Mouse (Mus musculus) gastrocnemius, postnatal 36 days (tissue): ENCODE measurements around the gene Cep295nl. TPM values are rescaled to one million over a fixed set of nuclear protein-coding genes. Genes with fewer than 3 reads are reported as not detected.

Experiments used
- DNase-seq, 2 experiments: peaks; one replicate each; pipeline ENCODE4 v3.0.0; 2022
- intact Hi-C: fragments of 180-260 bp; cut with DNase I; formaldehyde crosslinking; loops from one replicate; pipeline ENCODE4 v1.15.1; 2025
- total RNA-seq, 2 experiments: library from RNA; stranded (reverse); gene quantifications; 2 replicates each; pipeline ENCODE4 v1.2.3; 2021

Cep295nl gene
- total RNA-seq, 2 experiments from 2014 or later: 1.2 to 1.3 TPM

- intact Hi-C loops: no loop called here
- no peak for DNase-seq
Observed at GRCm38 (mm10) chr11:118289037-118289511, 53.2 kb downstream of the Cep295nl start.

- intact Hi-C loops: no loop called here
- no peak for DNase-seq
Observed at GRCm38 (mm10) chr11:118287573-118287972, 54.7 kb downstream of the Cep295nl start.

GRCm38 (mm10) chr11:118286434-118286833 lies 55.9 kb downstream of the Cep295nl start:
- intact Hi-C loops: no loop called here
- no peak for DNase-seq

GRCm38 (mm10) chr11:118285791-118286190 lies 56.5 kb downstream of the Cep295nl start:
- intact Hi-C loops: no loop called here
- DNase-seq: no peak

Other genes with a start within 250 kb of the Cep295nl start
- gene Dnah17, start 211.9 kb downstream of the Cep295nl start, total RNA-seq: under 1 TPM; 0.10 to 0.22 TPM
- gene Cyth1, start 93.9 kb downstream of the Cep295nl start, total RNA-seq: 10 to 100 TPM; 33.5 to 34.7 TPM
- 10 to 100 TPM; 11.1 to 14.7 TPM for gene Usp36, start 52.3 kb downstream of the Cep295nl start, total RNA-seq
- gene Timp2, start 13.2 kb upstream of the Cep295nl start, total RNA-seq: 10 to 100 TPM; 73.9 to 92.0 TPM
- gene Lgals3bp, start 59.6 kb upstream of the Cep295nl start, total RNA-seq: 10 to 100 TPM; 13.0 to 19.2 TPM
- 1 to 10 TPM; 9.4 to 9.7 TPM for gene Cant1, start 76.6 kb upstream of the Cep295nl start, total RNA-seq
- gene C1qtnf1, start 85.7 kb upstream of the Cep295nl start, total RNA-seq: 1 to 10 TPM; 9.3 to 9.7 TPM
- gene Engase, start 134.3 kb upstream of the Cep295nl start, total RNA-seq: 1 to 10 TPM; 4.6 to 4.7 TPM